Mouse (Mus musculus): Measurements from ENCODE around the gene Syn3.

Gene Syn3

DNA sequence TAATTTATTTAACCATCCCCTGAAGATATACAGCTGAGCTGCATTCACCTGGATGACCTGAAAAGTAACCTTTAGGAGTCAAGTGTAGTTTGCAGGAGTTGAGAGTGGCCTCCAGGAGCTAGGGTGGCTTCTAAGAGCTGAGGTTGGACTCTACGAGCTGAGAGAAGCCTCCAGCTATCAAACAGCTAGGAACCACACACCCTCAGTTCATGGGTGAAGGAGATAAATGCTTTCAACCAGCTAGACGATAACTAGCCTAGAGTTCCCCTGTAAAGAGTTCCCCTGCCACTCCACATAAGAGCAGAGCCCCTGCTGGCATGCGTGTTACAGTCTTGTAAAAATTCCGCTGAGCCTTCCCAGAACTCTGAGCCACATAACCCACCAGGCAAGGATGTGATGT lies 129.3 kb downstream of the Syn3 start:
- no peak for DNase-seq (ENCODE audit: low read depth, low spot score)

DNA sequence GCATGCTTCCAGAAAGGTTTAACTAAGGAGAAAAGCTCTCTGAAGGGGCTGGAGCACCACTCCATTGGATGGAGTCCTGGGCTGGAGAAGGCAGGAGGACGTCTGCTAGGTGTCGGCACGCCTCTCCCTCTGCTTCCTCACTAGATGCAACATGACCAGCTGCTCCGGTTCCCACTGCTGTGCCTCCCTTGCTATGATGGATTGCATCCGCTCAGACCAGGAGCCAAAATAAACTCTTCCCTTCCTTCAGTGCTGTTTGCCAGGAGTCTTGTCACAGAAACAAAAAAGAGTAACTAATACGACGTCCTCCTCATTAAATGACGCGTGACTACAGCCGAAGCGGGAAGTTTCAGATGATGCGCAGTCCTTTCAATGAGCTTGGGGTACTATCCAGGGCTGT lies 129.9 kb downstream of the Syn3 start:
- DNase-seq (ENCODE audit: low read depth, low spot score), result no peak

DNA sequence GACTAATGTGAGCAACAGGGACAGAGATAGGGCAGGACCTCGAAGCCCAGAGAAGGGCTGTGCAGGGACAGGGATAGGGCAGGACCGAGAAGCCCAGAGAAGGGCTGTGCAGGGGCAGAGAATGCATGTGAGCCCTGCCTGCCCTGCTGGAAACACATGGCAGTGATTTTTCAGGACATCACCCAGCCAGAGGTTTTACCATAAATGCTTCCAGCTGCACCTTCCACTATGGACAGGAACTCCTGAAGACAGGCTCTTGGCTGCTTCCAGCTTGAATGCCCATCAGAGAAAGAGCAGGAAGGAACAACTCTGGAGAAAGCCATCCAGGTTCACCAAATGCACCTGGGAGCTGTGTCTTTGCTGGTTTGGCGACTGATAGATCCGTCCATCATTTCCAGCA lies 131.3 kb downstream of the Syn3 start:
- no peak for DNase-seq (ENCODE audit: low read depth, low spot score)

DNA sequence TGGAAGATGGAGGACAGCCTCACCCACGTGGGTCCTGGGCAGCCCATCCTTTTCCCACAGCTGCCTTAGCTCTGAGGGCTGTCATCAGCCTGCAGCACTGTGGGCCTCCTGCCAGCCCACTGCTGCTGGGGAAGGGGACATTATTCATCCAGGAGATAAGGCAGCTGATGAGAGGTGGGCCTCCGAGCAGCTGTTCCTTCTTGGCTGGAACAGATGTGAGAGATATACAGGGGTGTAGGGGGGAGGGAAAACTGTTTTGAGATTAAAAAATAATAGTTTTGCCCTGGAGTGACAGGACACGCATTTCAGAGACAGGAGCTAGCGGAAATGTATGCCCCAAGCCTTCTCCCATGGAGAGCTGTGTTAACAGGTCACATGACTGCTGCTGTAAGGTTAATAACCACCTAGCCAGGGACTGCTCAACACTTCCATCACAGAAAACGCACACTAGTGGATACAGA lies 133.0 kb downstream of the Syn3 start:
- DNase-seq (ENCODE audit: low read depth, low spot score), result no peak

DNA sequence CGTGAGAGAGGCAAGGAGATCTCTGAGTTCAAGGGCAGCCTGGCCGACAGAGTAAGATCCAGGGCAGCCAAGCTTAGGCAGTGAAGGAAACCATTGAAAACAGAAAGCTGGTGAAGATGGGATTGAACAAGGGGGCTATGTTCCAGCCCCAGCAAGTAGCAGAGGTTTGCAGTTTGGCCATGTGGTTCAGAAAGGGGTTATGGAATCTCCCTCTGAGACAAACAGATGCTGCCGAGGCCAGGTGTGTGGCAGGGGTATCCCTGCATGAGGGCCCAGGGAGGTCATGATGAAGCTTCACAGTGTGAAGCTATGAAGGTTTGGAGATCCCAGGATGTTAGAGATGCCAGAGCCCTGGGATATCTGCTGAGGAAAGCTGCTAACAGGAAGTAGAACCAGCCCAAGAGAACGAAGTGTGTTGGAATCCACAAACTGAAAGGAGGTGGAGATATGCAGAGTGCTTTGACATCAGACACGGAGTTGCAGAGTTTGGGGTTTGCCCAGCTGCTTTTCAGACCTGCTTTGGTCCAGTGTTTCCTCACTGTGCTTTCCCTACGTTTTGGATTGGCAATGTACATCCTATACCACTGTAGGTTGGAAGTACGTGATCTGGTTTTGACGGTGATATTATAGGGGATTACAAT lies 134.9 kb downstream of the Syn3 start:
- DNase-seq (ENCODE audit: low read depth, low spot score), result no peak

DNA sequence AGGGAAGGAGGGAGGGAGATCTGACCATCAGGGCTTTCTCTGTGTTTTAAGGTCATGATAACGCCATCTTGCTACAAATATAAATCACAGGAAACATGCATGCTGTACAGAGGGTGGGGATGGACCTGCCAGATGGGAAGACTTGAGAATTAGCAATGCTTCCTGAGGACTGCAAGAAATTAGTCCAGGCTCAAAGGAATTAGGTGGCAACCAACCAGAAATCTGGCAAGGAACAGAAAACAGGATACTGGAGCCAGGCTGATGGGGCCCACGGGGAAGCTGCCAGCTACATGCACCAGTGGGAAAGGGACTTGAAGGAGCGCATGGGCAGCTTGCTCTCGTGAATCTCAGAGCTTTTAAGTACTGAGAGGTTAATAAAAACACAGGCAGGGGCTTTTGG lies 139.0 kb downstream of the Syn3 start:
- DNase-seq (ENCODE audit: low read depth, low spot score), result no peak

DNA sequence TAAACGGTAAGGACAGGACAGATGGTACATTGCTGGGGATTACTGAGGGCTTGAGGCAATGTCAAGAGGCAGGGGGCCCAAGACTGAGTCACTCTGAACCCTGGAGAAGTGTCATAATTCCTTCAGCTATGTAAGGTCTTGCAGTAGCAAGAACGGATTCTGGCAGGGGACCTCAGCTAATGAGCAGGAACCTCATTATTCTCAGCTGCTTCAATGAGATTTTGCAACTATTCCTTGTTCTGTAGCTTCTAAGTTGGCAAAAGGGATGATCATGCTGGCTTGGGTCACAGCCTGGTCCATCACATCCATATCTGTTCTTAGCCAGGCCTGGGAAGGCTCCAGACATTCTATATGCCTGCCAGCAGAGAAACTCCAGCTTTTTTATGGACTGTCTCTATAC lies 139.5 kb downstream of the Syn3 start:
- DNase-seq (ENCODE audit: low read depth, low spot score), result no peak

DNA sequence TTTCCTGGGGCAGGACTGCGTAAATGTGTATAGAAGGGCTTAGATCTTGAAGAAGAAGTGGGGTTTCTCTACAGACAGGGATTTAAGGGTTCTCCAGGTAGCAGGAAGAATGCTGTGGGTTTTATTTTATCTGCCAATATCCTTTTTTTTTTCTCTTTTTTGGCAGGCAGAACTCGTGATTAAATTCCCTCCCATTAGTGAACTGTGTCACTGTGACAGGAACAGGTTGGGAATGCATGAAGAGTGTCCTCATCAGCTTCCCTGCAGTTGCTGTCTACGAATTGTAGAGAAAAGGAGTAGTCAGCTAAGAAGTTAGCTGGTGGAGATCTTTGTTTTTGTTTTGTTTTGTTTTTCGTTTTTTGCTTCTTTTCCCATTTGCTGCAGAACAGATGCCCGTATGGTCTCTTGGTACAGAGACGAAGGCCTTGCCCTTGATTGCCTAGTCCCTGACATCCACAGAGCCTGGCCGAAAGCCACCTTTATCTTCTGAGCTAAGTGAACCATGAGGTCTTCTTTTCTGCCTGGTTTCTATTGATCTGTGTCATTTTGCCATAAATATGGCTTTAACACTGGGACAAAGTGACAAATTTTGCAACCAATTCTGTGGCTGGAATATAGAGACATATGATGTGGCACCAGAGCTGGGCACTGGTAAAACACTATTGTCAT lies 140.3 kb downstream of the Syn3 start:
- DNase-seq (ENCODE audit: low read depth, low spot score), result no peak

DNA sequence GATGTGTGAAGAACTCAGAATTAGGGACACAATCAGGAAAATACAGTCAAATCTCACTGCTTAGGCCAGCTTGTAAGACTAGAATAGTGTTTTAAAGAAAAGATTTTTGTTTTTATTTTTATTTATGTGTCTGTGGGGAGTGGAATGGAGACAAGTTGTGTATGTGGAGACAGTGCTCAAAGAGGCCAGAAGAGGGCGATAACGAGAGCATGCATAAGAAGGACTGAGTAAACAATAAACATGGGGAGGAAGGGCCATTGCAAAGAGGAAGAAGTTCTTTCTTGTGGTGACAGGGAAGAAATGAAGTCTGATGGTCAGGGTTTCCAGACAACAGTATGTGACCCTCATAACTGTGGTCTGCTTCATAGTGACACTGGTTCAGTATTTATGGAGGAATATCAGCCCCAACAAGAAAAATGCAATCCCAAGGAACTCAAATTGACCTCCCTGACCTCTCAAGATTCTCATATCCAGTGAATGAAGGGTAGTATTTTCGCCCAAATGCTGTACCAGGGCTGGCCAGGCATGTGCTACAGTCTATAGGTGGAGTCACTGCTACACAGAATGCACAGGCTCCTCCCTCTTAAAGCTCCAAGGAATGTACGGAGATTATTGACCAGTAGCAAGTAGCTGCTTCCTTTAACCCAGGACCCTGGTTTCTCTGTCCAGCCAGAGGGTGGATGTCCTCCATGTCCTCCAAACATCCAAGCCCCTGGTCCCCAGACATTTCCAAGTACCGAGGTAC lies 141.7 kb downstream of the Syn3 start:
- DNase-seq (ENCODE audit: low read depth, low spot score), result no peak

DNA sequence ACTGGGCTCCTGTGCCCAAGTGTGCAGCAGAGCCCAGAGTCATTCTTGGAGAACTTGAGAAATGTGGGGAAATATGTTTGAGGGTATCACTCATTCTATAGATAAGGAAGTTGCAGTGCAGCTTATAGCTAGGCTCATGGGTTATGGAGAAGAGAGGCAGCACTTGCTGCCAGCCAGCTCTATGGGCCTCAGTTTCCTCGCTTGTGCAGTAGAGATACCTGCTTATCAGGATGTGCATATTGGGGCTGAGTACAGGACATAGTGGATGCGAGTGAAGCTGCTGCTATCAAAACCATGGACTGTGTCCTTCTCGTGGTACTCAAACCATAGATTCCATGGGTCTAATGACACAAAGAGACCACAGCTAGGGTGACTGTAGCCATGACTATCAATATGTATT lies 146.2 kb downstream of the Syn3 start:
- DNase-seq (ENCODE audit: low read depth, low spot score), result no peak

DNA sequence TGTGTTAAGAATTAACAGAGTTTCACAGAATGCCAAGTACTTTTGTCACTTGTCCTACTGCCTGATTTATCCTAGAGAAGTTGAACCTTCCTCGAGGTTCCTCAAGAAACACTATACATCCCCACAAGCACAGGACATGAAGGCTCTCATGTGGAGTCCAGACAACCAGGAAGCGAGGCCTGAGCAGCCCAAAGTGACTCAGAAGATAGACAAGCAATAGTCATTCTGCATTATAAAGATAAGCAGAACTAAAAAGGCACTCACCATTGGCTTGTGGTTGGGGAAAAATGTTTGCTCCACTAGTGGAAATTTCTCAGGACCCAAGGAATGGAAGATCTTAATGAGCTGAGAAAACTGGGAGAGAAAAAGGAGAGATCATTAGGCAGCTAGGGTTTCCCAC lies 147.4 kb downstream of the Syn3 start:
- no peak for DNase-seq (ENCODE audit: low read depth, low spot score)

DNA sequence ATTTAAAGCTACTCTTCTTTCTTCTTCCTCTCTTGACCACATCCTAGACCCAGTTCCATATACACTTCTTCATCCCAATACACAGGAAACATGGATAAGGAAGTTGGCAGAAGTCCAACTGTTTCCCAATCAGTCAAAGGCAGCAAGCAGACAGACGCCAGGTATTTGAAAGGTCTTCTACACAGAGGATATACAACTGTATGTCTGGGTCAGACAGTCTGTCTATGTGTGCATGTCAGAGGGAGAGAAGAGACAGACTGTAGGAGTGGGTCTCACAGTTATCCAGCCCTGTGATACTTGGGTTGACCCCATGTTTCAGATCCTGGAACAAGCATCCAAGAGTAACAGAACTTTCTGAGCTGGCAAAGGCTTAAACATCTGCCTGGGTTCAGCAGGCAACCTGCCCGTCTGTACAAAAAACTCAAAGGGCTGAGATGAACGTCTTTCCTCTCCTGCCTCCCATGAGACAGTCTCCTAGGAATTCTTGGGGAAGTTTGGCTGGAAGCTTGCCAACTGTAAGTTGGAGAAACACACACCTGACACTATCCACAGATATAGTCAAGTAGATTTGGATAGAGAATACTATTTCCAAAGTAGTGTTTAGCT lies 152.4 kb downstream of the Syn3 start:
- DNase-seq (ENCODE audit: low read depth, low spot score), result no peak

DNA sequence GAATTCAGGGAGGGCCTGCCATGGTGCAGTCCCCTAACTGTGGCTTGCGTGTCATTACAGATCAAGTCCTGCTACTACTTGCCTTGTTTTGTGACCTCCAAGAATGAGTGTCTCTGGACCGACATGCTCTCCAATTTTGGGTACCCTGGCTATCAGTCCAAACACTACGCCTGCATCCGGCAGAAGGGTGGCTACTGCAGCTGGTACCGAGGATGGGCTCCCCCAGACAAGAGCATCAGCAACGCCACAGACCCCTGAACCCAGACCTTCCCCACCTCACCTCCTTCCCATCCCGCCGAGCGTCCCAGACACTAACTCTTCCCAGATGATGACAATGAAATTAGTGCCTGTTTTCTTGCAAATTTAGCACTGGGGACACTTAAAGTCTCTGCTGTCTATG lies 153.1 kb downstream of the Syn3 start:
- DNase-seq (ENCODE audit: low read depth, low spot score), result no peak

DNA sequence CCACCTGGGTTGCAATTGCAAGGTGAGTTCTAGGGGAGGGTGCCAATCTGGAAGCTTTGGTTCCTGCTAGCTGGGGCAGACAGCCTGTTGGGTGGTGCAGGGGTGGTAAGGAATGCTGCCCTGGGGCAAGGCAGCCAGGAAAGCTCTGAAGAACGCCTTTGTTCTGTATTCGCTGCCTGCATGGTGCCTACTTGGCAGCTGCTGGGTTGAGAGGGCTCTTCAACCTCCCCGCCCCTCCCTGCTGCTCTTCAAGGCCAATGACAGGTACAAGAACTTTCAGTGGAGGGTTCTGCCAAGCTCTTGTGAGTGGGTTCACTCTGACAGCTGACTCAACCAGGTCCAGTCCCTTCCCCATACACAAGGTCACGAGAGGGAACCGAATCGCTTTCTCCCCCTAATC lies 154.0 kb downstream of the Syn3 start:
- DNase-seq (ENCODE audit: low read depth, low spot score), result no peak

DNA sequence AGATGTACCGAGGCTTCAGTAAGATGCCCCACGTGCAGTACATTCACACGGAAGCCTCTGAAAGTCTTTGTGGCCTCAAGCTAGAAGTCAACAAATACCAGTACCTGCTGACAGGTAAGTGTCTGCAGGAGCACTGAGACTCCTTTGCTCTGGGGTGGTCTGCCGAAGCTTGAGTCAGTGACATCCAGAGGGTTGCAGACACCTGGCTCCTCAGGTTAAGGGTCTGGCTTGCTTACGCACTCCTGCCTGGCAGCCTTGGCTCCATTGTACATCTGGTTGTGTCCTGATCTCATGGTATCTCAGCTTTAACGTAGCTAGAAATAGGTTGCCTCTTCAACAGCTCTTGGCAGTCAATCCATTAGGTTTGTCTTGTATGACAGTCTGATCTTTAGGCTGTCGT lies 154.8 kb downstream of the Syn3 start:
- no peak for DNase-seq (ENCODE audit: low read depth, low spot score)

DNA sequence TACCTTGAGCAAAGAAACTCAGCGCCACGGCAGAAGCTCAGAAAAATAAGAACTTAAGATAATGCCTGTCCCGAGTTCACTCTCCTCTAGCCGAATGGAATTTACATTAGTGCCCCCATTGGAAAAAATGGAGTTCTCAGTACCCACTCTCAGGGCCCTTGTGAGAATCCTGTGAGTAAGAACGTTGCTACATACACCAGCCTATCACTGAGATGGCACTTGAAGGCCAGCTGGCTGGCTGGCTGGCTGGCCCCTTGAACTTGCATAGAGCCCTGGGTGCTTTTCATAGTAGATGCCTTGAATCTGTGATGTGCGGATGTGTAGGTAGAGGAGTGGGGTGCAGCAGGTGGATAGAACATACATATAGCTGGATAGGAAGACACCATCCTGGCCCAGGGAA lies 155.3 kb downstream of the Syn3 start:
- DNase-seq (ENCODE audit: low read depth, low spot score), result no peak

DNA sequence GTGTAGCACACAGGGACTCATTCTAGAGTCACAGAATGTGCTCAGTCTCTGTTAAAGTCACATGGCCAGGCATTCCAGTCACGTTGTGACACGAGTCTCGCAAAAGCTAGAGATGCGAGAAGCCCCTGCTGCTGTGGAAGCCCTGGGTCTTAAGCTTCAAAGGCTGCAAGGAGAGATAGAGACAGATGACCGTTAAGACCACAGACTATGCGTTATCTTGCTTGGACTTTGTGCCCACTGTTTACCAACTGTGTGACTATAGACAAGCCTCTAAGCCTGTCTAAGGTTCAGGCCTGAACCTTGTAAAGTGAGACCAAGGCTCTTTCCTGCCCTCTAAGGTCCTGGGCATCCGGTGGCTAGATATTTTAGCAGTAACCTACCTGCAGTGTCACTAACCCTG lies 156.0 kb downstream of the Syn3 start:
- no peak for DNase-seq (ENCODE audit: low read depth, low spot score)

DNA sequence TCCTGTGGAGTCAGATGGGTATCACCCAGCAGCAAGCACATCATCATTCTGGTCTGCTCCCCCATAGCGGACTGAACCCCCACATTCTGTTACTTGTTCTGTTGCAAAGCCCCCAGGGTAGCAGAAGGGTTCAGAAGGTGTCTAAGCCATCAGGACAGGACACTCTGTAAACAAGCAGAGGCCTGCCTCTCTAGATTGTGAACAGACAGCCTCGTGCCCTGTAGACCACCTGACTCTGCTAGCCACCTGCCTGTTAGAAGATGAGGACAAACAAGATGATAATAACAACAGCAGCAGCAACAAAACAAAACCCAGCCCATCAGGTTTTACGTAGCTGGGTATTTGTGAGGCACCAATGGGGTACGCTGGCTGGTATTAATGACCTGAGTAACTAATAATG lies 156.5 kb downstream of the Syn3 start:
- no peak for DNase-seq (ENCODE audit: low read depth, low spot score)

DNA sequence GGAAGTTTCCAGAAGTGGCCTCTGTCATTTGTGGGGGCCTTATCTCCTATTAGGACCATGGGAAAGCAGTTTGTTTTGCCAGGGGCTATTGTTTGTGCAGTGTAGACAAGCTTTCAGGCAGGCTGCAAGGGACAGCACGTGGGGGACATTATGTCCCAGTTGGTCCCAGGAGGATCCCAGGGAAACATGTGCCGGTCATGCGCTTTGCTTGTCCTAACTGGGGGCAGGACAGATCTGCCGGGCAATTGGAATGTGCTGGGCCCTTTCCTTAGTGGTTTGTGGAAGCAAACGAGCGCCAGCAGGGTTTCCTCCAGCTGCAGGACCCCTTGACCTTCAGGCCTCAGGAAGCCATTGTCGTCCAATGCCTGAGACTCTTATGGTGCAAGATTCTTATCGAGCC lies 157.1 kb downstream of the Syn3 start:
- no peak for DNase-seq (ENCODE audit: low read depth, low spot score)

DNA sequence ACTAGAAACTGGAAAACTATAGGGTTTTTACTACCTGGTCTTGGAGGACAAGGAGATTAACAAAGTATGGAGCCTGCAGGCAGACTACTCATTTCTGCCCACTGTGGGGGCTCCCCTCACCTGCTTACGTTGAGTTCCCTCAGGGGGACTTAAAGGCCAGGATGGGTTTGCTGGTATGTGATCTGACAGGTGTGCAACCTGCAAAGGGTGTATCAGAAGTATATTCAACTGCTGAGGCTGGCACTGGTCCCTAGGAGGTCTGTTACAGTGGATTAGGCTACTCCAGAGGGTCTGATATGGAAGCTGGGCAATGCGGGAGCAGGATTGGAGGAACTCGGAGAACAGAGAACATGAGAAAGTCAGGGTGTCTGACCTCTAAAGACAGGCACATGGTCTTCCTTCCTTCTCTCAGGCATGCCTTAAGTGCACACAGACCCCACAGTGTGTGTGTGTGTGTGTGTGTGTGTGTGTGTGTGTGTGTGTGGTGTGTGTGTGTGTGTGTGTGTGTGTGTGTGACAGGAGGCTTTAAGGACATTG lies 157.6 kb downstream of the Syn3 start:
- DNase-seq (ENCODE audit: low read depth, low spot score), result no peak

DNA sequence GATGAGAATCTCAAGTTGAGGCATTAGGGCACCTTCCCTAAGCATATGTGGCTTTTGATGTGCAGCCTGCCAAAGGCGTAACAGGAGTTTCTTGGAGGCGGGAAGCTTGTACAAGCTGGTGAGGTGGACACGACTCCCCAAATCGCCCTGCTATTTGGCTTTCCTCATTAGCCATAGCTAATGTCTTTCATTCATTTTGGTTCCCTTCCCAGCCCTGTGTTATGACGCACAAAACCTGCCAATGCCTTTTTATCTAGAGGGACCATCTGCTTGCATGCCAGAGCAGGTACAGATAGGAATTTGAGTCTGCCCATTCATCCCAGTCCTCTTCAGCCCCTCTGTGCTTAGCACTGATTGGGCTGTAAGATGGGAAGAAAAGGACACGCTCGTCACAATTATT lies 158.3 kb downstream of the Syn3 start:
- no peak for DNase-seq (ENCODE audit: low read depth, low spot score)

DNA sequence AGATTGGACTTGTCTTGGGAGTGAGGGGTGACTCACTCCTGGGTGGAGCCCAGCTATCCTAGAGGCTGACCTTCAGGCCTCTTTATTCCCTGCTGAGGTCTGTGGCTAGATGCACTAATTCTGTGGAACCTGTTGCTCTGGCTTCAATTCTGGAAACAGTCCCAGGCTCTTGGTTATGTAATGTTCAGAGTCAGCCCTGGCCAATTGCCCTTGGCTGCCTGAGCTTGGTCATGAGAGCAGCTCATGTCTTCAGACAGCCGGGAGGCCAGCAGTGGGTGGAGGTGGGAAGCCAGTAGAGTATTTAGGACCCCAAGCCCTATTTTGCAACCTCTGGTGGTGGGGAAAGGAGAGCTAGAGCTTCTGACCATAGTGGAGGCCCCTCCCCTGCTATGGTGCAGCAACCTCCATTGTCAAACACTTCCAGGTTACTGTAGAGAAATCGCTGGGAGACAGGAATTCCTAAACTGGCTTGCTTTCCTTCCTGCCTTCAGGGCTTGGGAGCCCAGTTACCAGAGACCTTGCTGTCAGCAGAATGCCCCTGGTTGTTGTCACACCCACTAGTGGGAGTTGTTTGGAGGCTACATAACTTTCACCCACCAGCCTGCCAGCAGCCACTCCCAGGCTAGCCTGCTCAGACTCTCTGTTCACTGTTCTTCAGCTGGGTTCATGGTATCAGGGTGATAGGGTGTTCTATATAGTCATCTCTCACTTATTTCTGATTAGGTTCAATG lies 158.9 kb downstream of the Syn3 start:
- DNase-seq (ENCODE audit: low read depth, low spot score), result no peak

All from retina, postnatal 7 days (tissue).